Mouse (Mus musculus) hindbrain, embryonic 16.5 days (tissue): ENCODE data around the gene Ipmk. TPM values are rescaled to one million over a fixed set of nuclear protein-coding genes. Genes with fewer than 3 reads are reported as not detected.

Source experiments
- ATAC-seq: fragments of 200-750 bp; cut with Nextera tagmentation; 2 replicates; pipeline ENCODE4 v1.8.0; 2017; ENCODE audit warnings: moderate TSS enrichment, moderate library complexity
- H3K27ac ChIP-seq: fragments of 300-500 bp; sonication (generic); 2 replicates; pipeline ENCODE4 v1.5.1; 2014; ENCODE audit warnings: low read depth, mild to moderate bottlenecking, control low read depth, low read length, moderate library complexity
- H3K27me3 ChIP-seq: fragments of 300-500 bp; sonication (generic); replicated peaks from 2 replicates; pipeline ENCODE4 v1.6.1; 2014; ENCODE audit warnings: low read length; ENCODE audit not compliant: control insufficient read depth, insufficient read depth
- H3K36me3 ChIP-seq: fragments of 300-500 bp; sonication (generic); 2 replicates; pipeline ENCODE4 v1.6.1; 2014; ENCODE audit warnings: mild to moderate bottlenecking, low read length, moderate library complexity, mixed read lengths; ENCODE audit not compliant: control insufficient read depth, insufficient read depth
- H3K4me1 ChIP-seq: fragments of 300-500 bp; sonication (generic); 2 replicates; pipeline ENCODE4 v1.6.1; 2014; ENCODE audit warnings: low read depth, low read length; ENCODE audit not compliant: control insufficient read depth, insufficient read depth
- H3K4me2 ChIP-seq: fragments of 300-500 bp; sonication (generic); 2 replicates; pipeline ENCODE4 v1.6.1; 2014; ENCODE audit warnings: mild to moderate bottlenecking, low read length, control low read depth, moderate library complexity
- H3K4me3 ChIP-seq: fragments of 300-500 bp; sonication (generic); 2 replicates; pipeline ENCODE4 v1.5.1; 2014; ENCODE audit warnings: mild to moderate bottlenecking, low read length, control low read depth, moderate library complexity
- H3K9ac ChIP-seq: fragments of 300-500 bp; sonication (generic); 2 replicates; pipeline ENCODE4 v1.6.1; 2014; ENCODE audit warnings: low read depth, mild to moderate bottlenecking, control low read depth, low read length, moderate library complexity
- H3K9me3 ChIP-seq: fragments of 300-500 bp; sonication (generic); 2 replicates; pipeline ENCODE4 v1.6.1; 2014; ENCODE audit warnings: mild to moderate bottlenecking, low read length, moderate library complexity; ENCODE audit not compliant: control insufficient read depth
- WGBS: fragments of 180-500 bp; shearing (Covaris S2); extraction: QIAGEN DNeasy Blood & Tissue Kit; methylation state at CpG from one replicate; pipeline ENCODE4 v1.1.7; 2014; 5-methylcytosine and 5-hydroxymethylcytosine counted together
- polyA plus RNA-seq: library from polyadenylated mRNA; unstranded; fragments of >200 nt; fragmentation: Nextera tagmentation; extraction: Ambion mirVana; gene quantifications from 2 replicates; pipeline ENCODE4 v1.2.1, GENCODE M21; 2015

Gene Ipmk
- polyA plus RNA-seq, 1 experiment from 2014 or later, result 14.1 TPM

- no peak overlapping the region for H3K9ac ChIP-seq
- H3K4me3 ChIP-seq, result no peak overlapping the region
- H3K36me3 ChIP-seq, result no peaks in the 10 kb centered on the region
- WGBS, result 81% methylated on average over 8 of the region's 8 CpGs
- ATAC-seq, result no peak
- no peak overlapping the region for H3K4me2 ChIP-seq
- no peaks in the 10 kb centered on the region; the same call in 1 of the 2 replicates for H3K9me3 ChIP-seq
- no peaks in the 10 kb centered on the region for H3K27me3 ChIP-seq
- no peaks in the 10 kb centered on the region for H3K4me1 ChIP-seq
- no peak overlapping the region for H3K27ac ChIP-seq
These were observed 51.8 kb downstream of the Ipmk start for GRCm38 (mm10) chr10:71399399-71399798.

GRCm38 (mm10) chr10:71399987-71400386 lies 52.4 kb downstream of the Ipmk start:
- H3K9ac ChIP-seq, result no peak overlapping the region
- ATAC-seq, result no peak

GRCm38 (mm10) chr10:71400818-71401646 lies 53.5 kb downstream of the Ipmk start:
- WGBS, result 48% methylated on average over 13 of the region's 13 CpGs
- no peak for ATAC-seq
- H3K9me3 ChIP-seq, result no peaks in the 10 kb centered on the region; the same call in 1 of the 2 replicates
- H3K4me3 ChIP-seq, result no peak overlapping the region
- no peak overlapping the region for H3K27ac ChIP-seq
- H3K27me3 ChIP-seq, result no peaks in the 10 kb centered on the region
- no peak overlapping the region for H3K4me2 ChIP-seq
- no peaks in the 10 kb centered on the region for H3K36me3 ChIP-seq
- no peak overlapping the region for H3K9ac ChIP-seq
- no peaks in the 10 kb centered on the region for H3K4me1 ChIP-seq

More at GRCm38 (mm10) chr10:71399987-71400386, 52.4 kb downstream of the Ipmk start:
- no peak overlapping the region for H3K4me3 ChIP-seq
- H3K4me1 ChIP-seq, result no peaks in the 10 kb centered on the region
- H3K27ac ChIP-seq, result no peak overlapping the region
- H3K36me3 ChIP-seq, result no peaks in the 10 kb centered on the region
- H3K27me3 ChIP-seq, result no peaks in the 10 kb centered on the region
- no peak overlapping the region for H3K4me2 ChIP-seq
- H3K9me3 ChIP-seq, result no peaks in the 10 kb centered on the region; the same call in 1 of the 2 replicates
- 83% methylated on average over 8 of the region's 8 CpGs for WGBS

GRCm38 (mm10) chr10:71403638-71404037 lies 56.1 kb downstream of the Ipmk start:
- Histone ChIP-seq H3K9ac (no peak overlapping the region), H3K9me3 (no peaks in the 10 kb centered on the region), H3K4me1 (no peaks in the 10 kb centered on the region), H3K4me2 (no peak overlapping the region), H3K4me3 (no peak overlapping the region), H3K27me3 (no peaks in the 10 kb centered on the region), H3K36me3 (no peaks in the 10 kb centered on the region), H3K27ac (no peak overlapping the region)
- WGBS, result 67% methylated on average over 3 of the region's 3 CpGs
- ATAC-seq, result no peak

- 67% methylated on average over 5 of the region's 5 CpGs for WGBS
- Histone ChIP-seq H3K36me3 (no peaks in the 10 kb centered on the region), H3K9me3 (no peaks in the 10 kb centered on the region), H3K9ac (no peak overlapping the region), H3K4me1 (no peaks in the 10 kb centered on the region), H3K27ac (no peak overlapping the region), H3K4me3 (no peak overlapping the region), H3K27me3 (no peaks in the 10 kb centered on the region), H3K4me2 (no peak overlapping the region)
- no peak for ATAC-seq
These were observed 58.1 kb downstream of the Ipmk start for GRCm38 (mm10) chr10:71405523-71406217.

GRCm38 (mm10) chr10:71409948-71410347 lies 62.4 kb downstream of the Ipmk start:
- Histone ChIP-seq H3K4me2 (no peak overlapping the region), H3K27ac (no peak overlapping the region), H3K36me3 (no peaks in the 10 kb centered on the region), H3K4me1 (no peaks in the 10 kb centered on the region), H3K27me3 (no peaks in the 10 kb centered on the region), H3K9ac (no peak overlapping the region), H3K4me3 (no peak overlapping the region), H3K9me3 (no peaks in the 10 kb centered on the region)
- 88% methylated on average over 5 of the region's 5 CpGs for WGBS
- ATAC-seq, result no peak

GRCm38 (mm10) chr10:71413401-71413800 lies 65.8 kb downstream of the Ipmk start:
- Histone ChIP-seq H3K4me3 (no peak overlapping the region), H3K4me2 (no peak overlapping the region), H3K9me3 (no peaks in the 10 kb centered on the region), H3K9ac (no peak overlapping the region), H3K27me3 (no peaks in the 10 kb centered on the region), H3K4me1 (no peaks in the 10 kb centered on the region), H3K27ac (no peak overlapping the region), H3K36me3 (no peaks in the 10 kb centered on the region)
- 86% methylated on average over 12 of the region's 12 CpGs for WGBS
- no peak for ATAC-seq

- no peak for ATAC-seq
- no peaks in the 10 kb centered on the region; the same call in 1 of the 2 replicates for H3K4me1 ChIP-seq
- H3K4me2 ChIP-seq, result no peak overlapping the region
- no peaks in the 10 kb centered on the region for H3K36me3 ChIP-seq
- 61% methylated on average over 5 of the region's 5 CpGs for WGBS
- H3K4me3 ChIP-seq, result no peak overlapping the region
- H3K27me3 ChIP-seq, result no peaks in the 10 kb centered on the region
- H3K27ac ChIP-seq, result no peak overlapping the region
- H3K9me3 ChIP-seq, result no peaks in the 10 kb centered on the region
- no peak overlapping the region for H3K9ac ChIP-seq
These were observed 74.0 kb downstream of the Ipmk start for GRCm38 (mm10) chr10:71421531-71421930.
